Mouse (Mus musculus): ENCODE results near the gene Med13l. TPM values are rescaled to one million over a fixed set of nuclear protein-coding genes. Genes with fewer than 3 reads are reported as not detected.

Med13l gene
- total RNA-seq, 2 experiments from 2014 or later: 101 to 104 TPM

GRCm38 (mm10) chr5:118673859-118674258, 113.4 kb downstream of the Med13l start:
- DNase-seq (ENCODE audit: low spot score in 2 of 2): no peak
- intact Hi-C loops (cut with DNase I): no loop called here

GRCm38 (mm10) chr5:118674321-118674720, 113.8 kb downstream of the Med13l start:
- intact Hi-C loops (cut with DNase I): no loop called here
- DNase-seq (ENCODE audit: low spot score in 2 of 2): no peak

GRCm38 (mm10) chr5:118675697-118676096, 115.2 kb downstream of the Med13l start:
- intact Hi-C loops (cut with DNase I): no loop called here
- DNase-seq (ENCODE audit: low spot score in 2 of 2): no peak

GRCm38 (mm10) chr5:118676151-118676918, 115.9 kb downstream of the Med13l start:
- intact Hi-C loops (cut with DNase I): no loop called here
- DNase-seq (ENCODE audit: low spot score in 2 of 2): peak in 1 of 2 experiments; percentile 53

DNA sequence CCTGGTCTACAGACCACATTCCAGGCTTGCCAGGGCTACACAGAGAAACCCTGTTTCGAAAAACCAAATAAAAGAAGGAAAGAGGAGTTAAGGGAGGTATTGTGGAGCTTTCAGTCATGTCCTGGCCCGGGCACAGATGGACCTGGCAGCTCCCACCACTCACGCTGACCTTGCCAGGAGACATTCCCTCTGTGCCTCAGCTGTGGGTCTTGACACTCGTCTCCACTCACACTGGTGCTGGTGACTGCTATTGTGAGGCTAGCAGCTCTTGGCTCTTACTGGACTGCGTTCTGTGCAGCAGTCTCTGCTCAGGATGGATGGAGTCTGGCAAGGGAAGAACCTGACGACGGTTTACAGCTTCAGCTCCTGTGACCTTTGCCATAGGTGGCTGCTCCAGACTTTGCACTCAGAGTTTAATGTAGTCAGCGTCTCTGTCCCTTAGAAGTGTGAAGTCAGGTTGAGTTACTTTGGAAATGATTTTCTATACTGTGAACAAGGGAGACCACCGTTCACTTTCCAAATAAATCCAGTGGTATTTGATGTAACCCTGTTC, 118.9 kb downstream of the Med13l start:
- intact Hi-C loops (cut with DNase I): no loop called here
- DNase-seq (ENCODE audit: low spot score in 2 of 2): no peak

DNA sequence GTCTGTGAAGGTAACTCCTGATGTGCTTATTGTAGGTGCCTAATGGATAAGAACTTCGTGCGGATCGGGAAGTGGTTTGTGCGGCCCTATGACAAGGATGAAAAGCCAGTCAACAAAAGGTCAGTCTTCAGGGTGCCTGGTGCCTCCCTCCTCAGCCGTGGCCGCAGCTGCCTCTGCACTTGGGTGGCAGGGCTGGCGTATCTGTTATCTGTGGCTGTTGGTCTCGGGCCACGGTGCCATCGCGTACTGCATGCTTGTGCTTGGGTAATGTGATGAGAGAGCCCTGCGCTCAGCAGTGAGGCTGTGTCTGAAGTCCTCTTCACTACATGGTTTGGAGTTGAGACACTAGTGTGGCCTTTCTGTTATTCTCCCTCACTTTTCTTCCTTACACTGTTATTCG, 120.4 kb downstream of the Med13l start:
- DNase-seq (ENCODE audit: low spot score in 2 of 2): no peak
- intact Hi-C loops (cut with DNase I): no loop called here

- no peak for DNase-seq (ENCODE audit: low spot score in 2 of 2)
- intact Hi-C loops (cut with DNase I): no loop called here
These were observed 121.5 kb downstream of the Med13l start for GRCm38 (mm10) chr5:118682007-118682406.

GRCm38 (mm10) chr5:118685145-118685544, 124.7 kb downstream of the Med13l start:
- intact Hi-C loops (cut with DNase I): no loop called here
- no peak for DNase-seq (ENCODE audit: low spot score in 2 of 2)

GRCm38 (mm10) chr5:118686021-118686420, 125.5 kb downstream of the Med13l start:
- no peak for DNase-seq (ENCODE audit: low spot score in 2 of 2)
- intact Hi-C loops (cut with DNase I): no loop called here

DNA sequence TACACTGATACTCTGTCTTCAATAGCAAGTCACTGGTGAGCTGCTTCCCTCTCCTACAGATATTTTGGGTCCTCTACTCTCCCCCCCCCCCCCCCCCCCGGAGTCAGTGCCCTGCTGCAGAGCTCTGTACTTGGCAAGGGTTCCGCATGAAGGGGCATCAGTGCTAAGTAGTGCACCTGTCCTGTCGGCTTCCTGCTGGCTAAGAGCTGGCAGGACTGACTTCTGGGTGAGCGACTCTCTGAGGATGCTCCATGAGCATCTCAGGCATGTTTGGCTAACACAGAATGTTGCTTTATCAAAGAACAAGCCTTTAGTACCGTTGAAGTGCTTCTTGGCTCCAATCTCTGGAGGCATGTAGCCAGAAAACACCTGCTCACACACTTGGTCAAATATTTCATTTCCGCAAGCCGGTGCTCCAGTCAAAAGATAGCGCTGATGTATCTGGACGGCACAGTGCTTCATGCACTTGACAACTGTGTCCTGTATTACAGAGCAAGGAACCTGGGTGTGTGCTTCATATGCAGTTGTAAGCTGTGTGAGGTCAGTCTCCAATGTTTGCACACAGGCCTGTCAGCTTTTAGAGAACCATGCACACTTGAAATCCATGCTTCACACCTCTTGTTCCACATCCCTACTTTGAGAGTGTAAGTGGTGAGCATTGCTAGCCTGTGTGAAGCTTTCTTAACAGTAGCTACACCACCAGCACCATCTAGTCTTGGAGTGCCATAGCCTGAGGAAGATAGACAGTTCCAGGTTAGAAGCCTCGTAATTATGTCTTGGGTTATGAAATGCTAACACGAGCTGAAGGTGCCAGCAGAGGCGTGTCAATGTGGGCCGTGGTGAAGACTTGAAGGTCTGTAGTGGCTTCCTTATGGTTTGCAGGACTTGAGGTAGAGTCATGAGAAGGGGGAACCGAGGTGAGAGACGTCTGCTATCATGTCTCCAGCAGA, 128.7 kb downstream of the Med13l start:
- intact Hi-C loops (cut with DNase I): no loop called here
- no peak for DNase-seq (ENCODE audit: low spot score in 2 of 2)

DNA sequence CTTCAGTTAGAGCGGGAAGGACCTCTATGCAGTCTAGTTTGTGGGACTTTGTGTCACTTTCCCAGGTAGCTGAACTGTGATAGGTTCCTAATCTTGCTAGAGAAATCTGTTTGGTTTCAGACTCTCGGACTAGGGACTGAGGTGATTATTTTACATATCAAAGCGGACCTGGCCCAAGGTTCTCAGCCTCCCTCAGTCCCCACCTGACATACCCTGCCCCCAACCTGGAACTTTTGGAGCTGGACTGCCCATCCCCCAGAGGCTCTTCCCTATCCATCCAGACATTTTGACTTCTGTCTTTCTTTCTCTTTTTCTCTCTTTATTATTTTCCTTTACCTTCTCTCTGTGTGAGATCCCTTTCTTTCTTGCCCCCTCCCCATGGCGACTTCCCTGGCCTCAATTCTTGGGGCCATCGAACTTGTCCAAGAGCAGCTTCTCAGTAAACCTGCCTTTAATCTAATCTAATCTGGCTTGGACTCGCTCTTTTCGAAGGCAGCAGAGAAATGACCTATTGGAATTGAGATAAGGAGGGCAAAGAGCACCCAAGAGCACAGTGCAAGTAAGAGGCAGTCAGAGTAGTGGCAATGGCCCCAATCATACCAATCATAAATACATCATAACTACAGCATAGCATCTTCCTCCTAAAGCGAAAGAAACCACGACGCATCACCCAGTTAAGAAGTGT, 130.7 kb downstream of the Med13l start:
- intact Hi-C loops (cut with DNase I): no loop called here
- no peak for DNase-seq (ENCODE audit: low spot score in 2 of 2)

DNA sequence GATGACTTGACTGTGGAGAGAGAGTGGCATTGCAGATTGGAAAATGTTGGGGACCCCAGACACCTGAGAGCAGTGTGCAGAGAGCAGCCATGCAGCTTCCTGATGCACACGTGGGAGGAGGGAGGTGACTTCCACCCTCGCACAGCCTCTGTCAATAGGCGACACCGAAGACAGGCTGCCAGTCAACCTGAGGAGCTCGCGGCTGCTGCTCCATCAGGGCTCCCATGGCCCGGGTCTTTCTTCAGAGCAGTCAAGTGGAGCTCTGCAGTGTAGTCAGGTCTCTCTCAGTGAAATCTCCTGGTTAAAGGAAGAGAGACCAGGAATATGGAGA, 131.2 kb downstream of the Med13l start:
- intact Hi-C loops (cut with DNase I): no loop called here
- DNase-seq (ENCODE audit: low spot score in 2 of 2): no peak

DNA sequence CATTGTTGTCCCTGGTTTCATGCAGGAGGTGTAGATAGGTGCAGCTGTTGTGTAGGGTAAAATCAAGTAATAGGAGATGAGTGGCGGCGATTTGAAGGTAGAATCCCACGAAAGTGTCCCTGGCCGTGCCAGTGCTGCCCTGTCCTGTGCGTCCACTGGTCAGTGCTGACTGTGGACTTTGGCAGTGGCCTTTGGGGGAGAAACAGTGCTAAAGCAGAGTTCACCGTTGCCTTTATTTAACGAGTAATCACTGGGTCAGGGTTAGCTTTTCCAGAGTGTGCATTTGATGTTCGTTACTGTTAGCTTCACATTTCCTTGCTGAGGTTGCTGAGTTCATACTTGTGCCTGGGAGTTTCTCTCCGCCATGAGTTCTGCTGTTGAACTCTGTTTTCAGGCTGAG, 133.5 kb downstream of the Med13l start:
- intact Hi-C loops (cut with DNase I): no loop called here

DNA sequence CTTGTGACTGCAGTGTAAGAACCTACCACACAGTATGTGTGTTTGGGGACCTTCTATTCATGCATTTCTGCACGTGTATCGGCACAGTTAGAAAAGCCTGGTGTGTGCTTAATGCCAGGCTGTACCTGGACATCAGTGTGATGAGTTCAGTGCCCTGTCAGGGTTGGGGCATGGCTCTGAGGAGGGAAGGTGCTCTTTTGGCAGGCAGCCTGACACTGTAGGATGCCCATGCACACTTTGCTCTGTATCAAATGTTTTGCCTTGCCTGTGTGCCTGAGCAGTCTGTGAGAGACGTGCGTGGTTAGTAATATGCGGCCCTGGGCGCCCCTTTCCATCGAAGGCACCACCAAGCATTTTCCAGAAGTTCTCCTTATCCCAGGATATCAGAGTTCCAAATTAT, 136.6 kb downstream of the Med13l start:
- intact Hi-C loops (cut with DNase I): no loop called here

More for the DNA sequence above, 133.5 kb downstream of the Med13l start:
- no peak for DNase-seq (ENCODE audit: low spot score in 2 of 2)

GRCm38 (mm10) chr5:118700978-118701377, 140.5 kb downstream of the Med13l start:
- no peak for DNase-seq (ENCODE audit: low spot score in 2 of 2)
- intact Hi-C loops (cut with DNase I): no loop called here

More for the DNA sequence above, 136.6 kb downstream of the Med13l start:
- no peak for DNase-seq (ENCODE audit: low spot score in 2 of 2)

DNA sequence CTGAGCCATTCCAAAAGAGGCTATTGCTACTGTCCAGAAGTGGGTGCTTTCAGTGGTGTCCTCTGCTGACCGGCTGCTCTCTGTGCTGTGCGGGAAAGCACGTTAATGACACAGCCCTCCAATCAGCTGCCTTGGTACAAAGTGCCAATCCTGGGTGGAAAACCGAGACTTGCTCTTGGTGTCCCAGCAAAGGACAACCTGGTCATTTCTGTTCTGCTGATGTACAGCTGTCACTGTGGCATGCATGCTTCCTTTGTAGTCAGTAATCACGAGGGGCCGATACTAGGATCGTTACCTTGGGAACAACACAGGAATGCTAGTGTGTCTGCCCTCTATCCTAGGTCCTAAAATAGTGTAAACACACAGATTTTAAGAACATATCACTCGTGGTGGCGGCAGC, 142.2 kb downstream of the Med13l start:
- no peak for DNase-seq (ENCODE audit: low spot score in 2 of 2)
- intact Hi-C loops (cut with DNase I): no loop called here

DNA sequence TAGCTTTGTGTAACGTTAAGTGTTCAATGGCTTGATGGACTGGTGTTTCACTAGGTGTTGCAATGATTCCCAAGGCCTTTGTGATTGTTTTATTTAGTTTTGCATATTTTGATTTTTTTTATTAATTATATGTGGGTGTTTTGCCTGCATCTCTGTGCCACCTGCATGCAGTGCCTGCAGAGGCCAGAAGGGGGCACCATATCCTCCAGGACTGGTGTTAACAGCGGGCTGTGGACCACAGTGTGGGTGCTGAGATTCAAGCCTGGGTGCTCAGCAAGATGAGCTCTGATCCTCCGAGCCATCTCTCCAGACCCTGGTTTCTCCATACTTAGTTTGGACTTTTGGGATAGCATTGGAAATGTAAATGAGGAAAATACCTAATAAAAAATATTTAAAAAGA, 143.7 kb downstream of the Med13l start:
- DNase-seq (ENCODE audit: low spot score in 2 of 2): no peak
- intact Hi-C loops (cut with DNase I): loop anchor here (2.0 kb wide), 1 partner anchor 109 kb away; no protein-coding TSS in a partner anchor

DNA sequence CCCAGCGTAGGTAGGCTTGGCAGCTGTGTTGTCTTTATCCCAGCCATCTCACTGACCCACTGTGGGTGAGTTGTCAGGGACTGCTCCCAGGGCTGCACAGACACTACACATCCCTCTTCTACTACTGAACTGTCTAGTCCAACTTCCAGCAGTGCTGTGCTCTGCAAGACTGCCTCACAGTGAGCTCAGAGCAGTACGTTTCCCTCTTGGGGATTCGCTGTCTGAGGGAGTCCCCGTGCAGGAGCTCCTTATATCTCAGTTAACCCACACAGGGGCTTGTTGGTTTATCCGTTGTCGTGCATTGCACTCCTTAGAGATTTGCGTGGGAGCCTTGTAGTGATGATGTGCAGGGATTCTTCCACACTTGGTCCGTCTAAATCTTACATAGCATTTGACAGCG, 144.5 kb downstream of the Med13l start:
- no peak for DNase-seq (ENCODE audit: low spot score in 2 of 2)
- intact Hi-C loops (cut with DNase I): loop anchor here (2.0 kb wide), 1 partner anchor 110 kb away; no protein-coding TSS in a partner anchor

DNA sequence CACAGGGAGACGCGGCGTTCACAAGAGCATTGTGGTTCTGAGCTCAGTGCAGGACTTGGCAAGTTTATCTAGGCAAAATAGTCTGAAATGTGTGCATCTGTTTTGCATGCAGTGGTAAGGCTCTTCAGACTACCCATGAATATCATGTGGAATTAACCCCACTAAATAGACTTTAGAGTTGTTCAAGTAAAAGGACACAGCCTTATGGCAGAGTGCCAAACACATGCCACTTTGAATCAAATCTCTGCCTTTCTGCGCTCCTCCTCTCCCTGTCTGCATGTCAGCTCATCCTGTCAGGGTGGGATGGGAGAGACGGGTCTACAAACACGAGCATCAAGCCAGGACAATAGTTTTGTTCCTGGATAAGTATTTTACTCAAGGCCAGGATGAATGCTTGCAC, 145.5 kb downstream of the Med13l start:
- intact Hi-C loops (cut with DNase I): no loop called here
- DNase-seq (ENCODE audit: low spot score in 2 of 2): no peak

DNA sequence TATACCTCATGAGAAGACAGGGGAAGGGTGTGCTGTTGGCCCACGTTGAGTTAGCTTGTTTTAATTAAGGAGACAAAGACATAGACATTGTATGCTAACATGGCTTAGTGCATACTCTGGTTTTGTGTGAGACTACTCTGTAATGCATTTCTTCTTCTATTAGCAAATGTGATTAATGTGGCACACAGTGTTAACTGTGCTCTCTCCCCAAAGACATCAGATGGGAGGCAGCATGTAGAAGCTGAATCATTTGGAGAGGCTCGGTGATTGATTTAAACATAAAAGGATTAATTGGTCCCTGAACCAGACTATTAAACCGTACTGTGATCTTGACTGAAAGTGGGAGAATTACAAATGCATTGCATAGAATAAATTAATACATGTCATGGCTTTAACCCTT, 145.9 kb downstream of the Med13l start:
- intact Hi-C loops (cut with DNase I): no loop called here
- DNase-seq (ENCODE audit: low spot score in 2 of 2): no peak
